18 mouse cellular contexts compared by ENCODE assay signal in genomic region chr4:78927144-78927543, GRCm38 (mm10).
DNase-seq lines count a peak whose midpoint lies in the region; ATAC-seq lines count a peak whose summit lies in the region.
"Had no signal": no experiment of that assay in that cellular context is flagged by ENCODE, and none has a peak within 500 bp of the region (broad histone marks: within the 10 kb centered on the region; RNA-seq: fewer than 3 reads in every experiment).

No protein-coding gene starts in this region.

- ATAC-seq in forebrain, embryonic 13.5 days = peak; percentile 59; the same call in 1 of the 2 replicates
- no peak for ATAC-seq in forebrain, embryonic 12.5 days (ENCODE audit: low FRiP score)
- ATAC-seq in neural tube, embryonic 11.5 days (ENCODE audit: insufficient read depth, low FRiP score, low TSS enrichment) = peak; percentile 55; the same call in 1 of the 2 replicates
- 0 out of 2 replicates have a peak, but pooled peaks have one; percentile 56 for ATAC-seq in neural tube, embryonic 12.5 days (ENCODE audit: low FRiP score, low read depth)

- no peaks in the 10 kb centered on the region for H3K9me3 ChIP-seq in forebrain, embryonic 13.5 days (replicated peaks)
- H3K9me3 ChIP-seq in forebrain, embryonic 12.5 days = no peaks in the 10 kb centered on the region
- no peaks in the 10 kb centered on the region for H3K9me3 ChIP-seq in neural tube, embryonic 11.5 days (ENCODE audit: control insufficient read depth, low read length)
- no peaks in the 10 kb centered on the region for H3K9me3 ChIP-seq in neural tube, embryonic 12.5 days
- H3K9me3 ChIP-seq: heart, embryonic 13.5 days; megakaryocyte, embryonic 14.5 days had no signal

- no peaks in the 10 kb centered on the region for H3K36me3 ChIP-seq in forebrain, embryonic 13.5 days (ENCODE audit: poor library complexity, severe bottlenecking)
- no peaks in the 10 kb centered on the region for H3K36me3 ChIP-seq in forebrain, embryonic 12.5 days (replicated peaks)
- no peaks in the 10 kb centered on the region for H3K36me3 ChIP-seq in neural tube, embryonic 11.5 days (ENCODE audit: control insufficient read depth, insufficient read depth, low read length)
- H3K36me3 ChIP-seq in neural tube, embryonic 12.5 days = no peaks in the 10 kb centered on the region
- H3K36me3 ChIP-seq: heart, embryonic 13.5 days had no signal

- DNase-seq in neural tube, embryonic 11.5 days (ENCODE audit: low spot score) = peak; percentile 11
- no peak for DNase-seq in neural tube, embryonic 10.5 days (ENCODE audit: extremely low spot score, low spot score)
- DNase-seq in adrenal gland, postnatal 36 days = no peak
- DNase-seq in kidney, postnatal 4 days = no peak
- DNase-seq: adrenal gland, postnatal 25 days; cerebellum, adult 2 months; gastrocnemius, postnatal 10 days; heart, adult 11 months; kidney, adult 8-10 months; kidney, postnatal 14 days; liver; lung, postnatal 10 days had no signal

- no peaks in the 10 kb centered on the region for H3K4me1 ChIP-seq in forebrain, embryonic 13.5 days
- H3K4me1 ChIP-seq in forebrain, embryonic 12.5 days = no peaks in the 10 kb centered on the region
- no peaks in the 10 kb centered on the region for H3K4me1 ChIP-seq in neural tube, embryonic 11.5 days (ENCODE audit: control insufficient read depth, insufficient read depth, low read length)
- no peaks in the 10 kb centered on the region for H3K4me1 ChIP-seq in neural tube, embryonic 12.5 days
- H3K4me1 ChIP-seq: heart, embryonic 13.5 days; megakaryocyte, embryonic 14.5 days had no signal

- 11% methylated on average over 1 of the region's 1 CpGs for WGBS in forebrain, embryonic 13.5 days
- WGBS in forebrain, embryonic 12.5 days = 8% methylated on average over 1 of the region's 1 CpGs
- WGBS in neural tube, embryonic 11.5 days = 23% methylated on average over 1 of the region's 1 CpGs
- 29% methylated on average over 1 of the region's 1 CpGs for WGBS in neural tube, embryonic 12.5 days

- no peak overlapping the region for H3K4me2 ChIP-seq in forebrain, embryonic 13.5 days
- no peak overlapping the region for H3K4me2 ChIP-seq in forebrain, embryonic 12.5 days
- H3K4me2 ChIP-seq in neural tube, embryonic 11.5 days (ENCODE audit: low read depth) = no peak overlapping the region
- no peak overlapping the region for H3K4me2 ChIP-seq in neural tube, embryonic 12.5 days (replicated peaks)
- H3K4me2 ChIP-seq: heart, embryonic 13.5 days had no signal

- H3K27me3 ChIP-seq in forebrain, embryonic 13.5 days = no peaks in the 10 kb centered on the region
- H3K27me3 ChIP-seq in forebrain, embryonic 12.5 days = no peaks in the 10 kb centered on the region
- no peaks in the 10 kb centered on the region for H3K27me3 ChIP-seq in neural tube, embryonic 11.5 days (ENCODE audit: control insufficient read depth, insufficient read depth, low read length)
- no peaks in the 10 kb centered on the region for H3K27me3 ChIP-seq in neural tube, embryonic 12.5 days (replicated peaks)
- H3K27me3 ChIP-seq: CH12.LX; heart, embryonic 13.5 days; megakaryocyte, embryonic 14.5 days had no signal

- H3K4me3 ChIP-seq in forebrain, embryonic 13.5 days = no peak overlapping the region
- H3K4me3 ChIP-seq in forebrain, embryonic 12.5 days (replicated peaks) = no peak overlapping the region
- H3K4me3 ChIP-seq in neural tube, embryonic 11.5 days (ENCODE audit: low read depth, low read length) = no peak overlapping the region
- H3K4me3 ChIP-seq in neural tube, embryonic 12.5 days = no peak overlapping the region
- H3K4me3 ChIP-seq: heart, embryonic 13.5 days; megakaryocyte, embryonic 14.5 days had no signal

- no peak overlapping the region for H3K9ac ChIP-seq in forebrain, embryonic 13.5 days
- no peak overlapping the region for H3K9ac ChIP-seq in forebrain, embryonic 12.5 days
- H3K9ac ChIP-seq in neural tube, embryonic 11.5 days (ENCODE audit: low read length) = no peak overlapping the region
- H3K9ac ChIP-seq in neural tube, embryonic 12.5 days = no peak overlapping the region
- H3K9ac ChIP-seq: heart, embryonic 13.5 days had no signal

- H3K27ac ChIP-seq in forebrain, embryonic 13.5 days = no peak overlapping the region
- H3K27ac ChIP-seq in forebrain, embryonic 12.5 days = no peak overlapping the region
- H3K27ac ChIP-seq in neural tube, embryonic 11.5 days (ENCODE audit: low read depth, low read length) = no peak overlapping the region
- H3K27ac ChIP-seq in neural tube, embryonic 12.5 days = no peak overlapping the region
- H3K27ac ChIP-seq: heart, embryonic 13.5 days had no signal
